In genomic region chr13:6270546-6270945, GRCm38 (mm10) we compare ENCODE assay signal across 18 mouse cellular contexts.
"Had no signal": no experiment of that assay in that cellular context is flagged by ENCODE, and none has a peak within 500 bp of the region (broad histone marks: within the 10 kb centered on the region; RNA-seq: fewer than 3 reads in every experiment).

No protein-coding gene starts in this region.

- H3K36me3 ChIP-seq: liver, embryonic 13.5 days; liver, embryonic 15.5 days; lung, embryonic 15.5 days; neural tube, embryonic 12.5 days; stomach, embryonic 15.5 days had no signal

- H3K27me3 ChIP-seq: liver, embryonic 13.5 days; liver, embryonic 15.5 days; lung, embryonic 15.5 days; megakaryocyte, embryonic 14.5 days; neural tube, embryonic 12.5 days; stomach, embryonic 15.5 days had no signal

- H3K4me1 ChIP-seq: liver, embryonic 13.5 days; liver, embryonic 15.5 days; lung, embryonic 15.5 days; megakaryocyte, embryonic 14.5 days; neural tube, embryonic 12.5 days; stomach, embryonic 15.5 days had no signal

- H3K27ac ChIP-seq: liver, embryonic 13.5 days; liver, embryonic 15.5 days; lung, embryonic 15.5 days; macrophage; neural tube, embryonic 12.5 days; stomach, embryonic 15.5 days; stomach, postnatal 0 days had no signal

- H3K9ac ChIP-seq: liver, embryonic 13.5 days; liver, embryonic 15.5 days; liver, postnatal 0 days; lung, embryonic 15.5 days; neural tube, embryonic 12.5 days; stomach, embryonic 15.5 days had no signal

- ATAC-seq: liver, postnatal 0 days; lung, postnatal 0 days had no signal

- H3K9me3 ChIP-seq: liver, embryonic 13.5 days; liver, embryonic 15.5 days; lung, embryonic 15.5 days; megakaryocyte, embryonic 14.5 days; neural tube, embryonic 12.5 days; stomach, embryonic 15.5 days had no signal

- DNase-seq: liver, embryonic 13.5 days; liver, postnatal 0 days; lung, adult 2 months; lung, postnatal 14 days; lung, postnatal 36 days; right cerebral cortex, postnatal 14 days; thymus, adult 2 months; thymus, postnatal 25 days; thymus, postnatal 4 days had no signal

- H3K4me2 ChIP-seq: liver, embryonic 11.5 days; liver, embryonic 13.5 days; liver, embryonic 15.5 days; lung, embryonic 15.5 days; neural tube, embryonic 12.5 days; stomach, embryonic 15.5 days had no signal

- H3K4me3 ChIP-seq: liver, embryonic 13.5 days; liver, embryonic 15.5 days; lung, embryonic 15.5 days; megakaryocyte, embryonic 14.5 days; neural tube, embryonic 12.5 days; stomach, embryonic 15.5 days had no signal
